Mouse (Mus musculus) cerebellum, adult 2 months (tissue): ENCODE results near the gene Vwc2l.

ENCODE experiments used
- CTCF ChIP-seq: fragments of 200-500 bp; IDR thresholded peaks from 2 replicates; pipeline ENCODE4 v1.5.1; 2011; ENCODE audit warnings: low read depth, mild to moderate bottlenecking, control low read depth, low read length, moderate library complexity, borderline replicate concordance; ENCODE audit not compliant: insufficient read depth
- POLR2A ChIP-seq: fragments of 200-500 bp; IDR thresholded peaks from 2 replicates; pipeline ENCODE4 v1.6.1; 2011; ENCODE audit warnings: low read length, control low read depth, borderline replicate concordance; ENCODE audit not compliant: insufficient read depth

DNA sequence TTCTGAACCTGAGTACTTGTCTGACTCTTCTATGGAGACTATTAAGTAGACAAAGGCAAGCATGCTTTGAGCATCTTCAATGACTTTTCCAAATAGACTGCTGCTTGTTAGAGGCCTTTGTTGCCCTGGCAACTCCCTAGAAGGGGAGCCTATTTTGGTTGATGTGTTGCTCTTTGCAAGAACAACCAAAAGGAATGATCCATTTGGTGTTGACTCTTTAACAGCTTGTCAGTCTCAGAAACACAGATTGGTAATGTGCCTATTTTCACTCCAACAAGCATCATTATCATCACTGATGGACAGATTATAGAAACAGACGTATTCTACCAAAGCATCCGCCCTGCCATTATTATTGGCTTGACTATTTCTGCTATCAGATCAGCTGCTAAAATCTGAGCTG is 181.9 kb downstream of the Vwc2l start:
- TF ChIP-seq CTCF, result no peak
- no peak for TF ChIP-seq POLR2A
